Mouse (Mus musculus): ENCODE results near the gene Catsper2. TPM values are rescaled to one million over a fixed set of nuclear protein-coding genes. Genes with fewer than 3 reads are reported as not detected.

The Catsper2 gene
- polyA plus RNA-seq, 1 experiment, result 2.8 TPM

GRCm38 (mm10) chr2:121359461-121359860 is 54.1 kb downstream of the Catsper2 start:
- Histone ChIP-seq H3K4me3 (ENCODE audit: insufficient read depth, low read length) (no peak overlapping the region), H3K27ac (ENCODE audit: insufficient read depth, low read length) (no peak overlapping the region), H3K4me1 (ENCODE audit: control insufficient read depth, insufficient read depth, low read length) (no peaks in the 10 kb centered on the region)
- TF ChIP-seq POLR2A (IDR thresholded peaks at IDR 0.05; ENCODE audit: low read depth, low read length), result no peak
- TF ChIP-seq CTCF (IDR thresholded peaks at IDR 0.05; ENCODE audit: borderline replicate concordance, insufficient read depth, low read length), result no peak

- no peak overlapping the region for H3K27ac ChIP-seq (ENCODE audit: insufficient read depth, low read length)
- H3K4me3 ChIP-seq (ENCODE audit: insufficient read depth, low read length), result no peak overlapping the region
Observed at GRCm38 (mm10) chr2:121358381-121358780, 55.2 kb downstream of the Catsper2 start.

GRCm38 (mm10) chr2:121357961-121358360 is 55.6 kb downstream of the Catsper2 start:
- Histone ChIP-seq H3K27ac (ENCODE audit: insufficient read depth, low read length) (no peak overlapping the region), H3K4me1 (ENCODE audit: control insufficient read depth, insufficient read depth, low read length) (peaks cover 3% of the 10 kb centered on the region; the same call in 1 of the 2 replicates), H3K4me3 (ENCODE audit: insufficient read depth, low read length) (no peak overlapping the region)
- TF ChIP-seq CTCF (IDR thresholded peaks at IDR 0.05; ENCODE audit: borderline replicate concordance, insufficient read depth, low read length) (no peak), POLR2A (IDR thresholded peaks at IDR 0.05; ENCODE audit: low read depth, low read length) (no peak)

More at GRCm38 (mm10) chr2:121358381-121358780, 55.2 kb downstream of the Catsper2 start:
- H3K4me1 ChIP-seq (ENCODE audit: control insufficient read depth, insufficient read depth, low read length), result peaks cover 3% of the 10 kb centered on the region; the same call in 1 of the 2 replicates
- TF ChIP-seq CTCF (IDR thresholded peaks at IDR 0.05; ENCODE audit: borderline replicate concordance, insufficient read depth, low read length) (no peak), POLR2A (IDR thresholded peaks at IDR 0.05; ENCODE audit: low read depth, low read length) (no peak)

- no peak within 1 kb of the TSS for H3K4me3 ChIP-seq (ENCODE audit: insufficient read depth, low read length)
- H3K27ac ChIP-seq (ENCODE audit: insufficient read depth, low read length), result no peak within 1 kb of the TSS
- TF ChIP-seq POLR2A (IDR thresholded peaks at IDR 0.05; ENCODE audit: low read depth, low read length) (no peak), CTCF (IDR thresholded peaks at IDR 0.05; ENCODE audit: borderline replicate concordance, insufficient read depth, low read length) (no peak)
- H3K4me1 ChIP-seq (ENCODE audit: control insufficient read depth, insufficient read depth, low read length), result peaks cover 3% of the 10 kb centered on the region; the same call in 1 of the 2 replicates
Observed at GRCm38 (mm10) chr2:121357494-121357893, 56.1 kb downstream of the Catsper2 start, which contains the start of gene Ckmt1. Ckmt1 (plus strand) TSS chr2:121357714.

GRCm38 (mm10) chr2:121354820-121355592 is 58.6 kb downstream of the Catsper2 start, which contains the start of gene Ppip5k1:
Ppip5k1 (minus strand) TSS chr2:121355396.
- H3K4me3 ChIP-seq (ENCODE audit: insufficient read depth, low read length), result peak within 1 kb of the TSS; percentile 73
- TF ChIP-seq CTCF (IDR thresholded peaks at IDR 0.05; ENCODE audit: borderline replicate concordance, insufficient read depth, low read length) (peak; percentile 87), POLR2A (IDR thresholded peaks at IDR 0.05; ENCODE audit: low read depth, low read length) (peak; percentile 41; the same call in 1 of the 2 replicates)
- no peak within 1 kb of the TSS for H3K27ac ChIP-seq (ENCODE audit: insufficient read depth, low read length)
- peaks cover 3% of the 10 kb centered on the region; the same call in 1 of the 2 replicates for H3K4me1 ChIP-seq (ENCODE audit: control insufficient read depth, insufficient read depth, low read length)

- H3K27ac ChIP-seq (ENCODE audit: insufficient read depth, low read length), result no peak overlapping the region
- no peak for TF ChIP-seq CTCF (IDR thresholded peaks at IDR 0.05; ENCODE audit: borderline replicate concordance, insufficient read depth, low read length)
- no peak for TF ChIP-seq POLR2A (IDR thresholded peaks at IDR 0.05; ENCODE audit: low read depth, low read length)
- peak overlapping the region; percentile 73 for H3K4me3 ChIP-seq (ENCODE audit: insufficient read depth, low read length)
- peaks cover 3% of the 10 kb centered on the region; the same call in 1 of the 2 replicates for H3K4me1 ChIP-seq (ENCODE audit: control insufficient read depth, insufficient read depth, low read length)
Observed at GRCm38 (mm10) chr2:121354378-121354777, 59.2 kb downstream of the Catsper2 start.

GRCm38 (mm10) chr2:121353156-121353555 is 60.4 kb downstream of the Catsper2 start:
- Histone ChIP-seq H3K27ac (ENCODE audit: insufficient read depth, low read length) (no peak overlapping the region), H3K4me1 (ENCODE audit: control insufficient read depth, insufficient read depth, low read length) (peaks cover 3% of the 10 kb centered on the region; the same call in 1 of the 2 replicates), H3K4me3 (ENCODE audit: insufficient read depth, low read length) (no peak overlapping the region)
- TF ChIP-seq CTCF (IDR thresholded peaks at IDR 0.05; ENCODE audit: borderline replicate concordance, insufficient read depth, low read length), result no peak
- no peak for TF ChIP-seq POLR2A (IDR thresholded peaks at IDR 0.05; ENCODE audit: low read depth, low read length)

Other genes starting within 250 kb of the Catsper2 start
- gene Tubgcp4, start 243.1 kb downstream of the Catsper2 start, polyA plus RNA-seq (2011; ENCODE audit: insufficient read length, low read depth, missing spikeins), result 41.5 and 48.2 TPM in 2 replicates
- gene Zscan29, start 242.7 kb downstream of the Catsper2 start, polyA plus RNA-seq (2011; ENCODE audit: insufficient read length, low read depth, missing spikeins), result 10.3 and 10.8 TPM in 2 replicates
- gene Trp53bp1, start 142.4 kb downstream of the Catsper2 start, polyA plus RNA-seq (2011; ENCODE audit: insufficient read length, low read depth, missing spikeins), result 54.5 and 61.5 TPM in 2 replicates
- 61.1 and 75.0 TPM in 2 replicates for gene Map1a, start 124.2 kb downstream of the Catsper2 start, polyA plus RNA-seq (2011; ENCODE audit: insufficient read length, low read depth, missing spikeins)
- 8.4 and 9.0 TPM in 2 replicates for gene Ppip5k1, start 58.4 kb downstream of the Catsper2 start, polyA plus RNA-seq (2011; ENCODE audit: insufficient read length, low read depth, missing spikeins)
- not detected in 2 replicates for gene Ckmt1, start 56.1 kb downstream of the Catsper2 start, polyA plus RNA-seq (2011; ENCODE audit: insufficient read length, low read depth, missing spikeins)
- not detected in 2 replicates for gene Strc, start 26.6 kb downstream of the Catsper2 start, polyA plus RNA-seq (2011; ENCODE audit: insufficient read length, low read depth, missing spikeins)
- gene Pdia3, start within 50 bp of the Catsper2 start, polyA plus RNA-seq (2011; ENCODE audit: insufficient read length, low read depth, missing spikeins), result 1,111 and 1,129 TPM in 2 replicates
- not detected in 2 replicates for gene Ell3, start 30.5 kb upstream of the Catsper2 start, polyA plus RNA-seq (2011; ENCODE audit: insufficient read length, low read depth, missing spikeins)
- gene Serf2, start 35.4 kb upstream of the Catsper2 start, polyA plus RNA-seq (2011; ENCODE audit: insufficient read length, low read depth, missing spikeins), result 553 and 625 TPM in 2 replicates
- gene Hypk, start 39.5 kb upstream of the Catsper2 start, polyA plus RNA-seq (2011; ENCODE audit: insufficient read length, low read depth, missing spikeins), result 80.6 and 86.4 TPM in 2 replicates
- gene Serinc4, start 43.0 kb upstream of the Catsper2 start, polyA plus RNA-seq (2011; ENCODE audit: insufficient read length, low read depth, missing spikeins), result 0.63 TPM in 1 of 2 replicates, not detected in the other
- 24.7 and 28.7 TPM in 2 replicates for gene Mfap1b, start 60.3 kb upstream of the Catsper2 start, polyA plus RNA-seq (2011; ENCODE audit: insufficient read length, low read depth, missing spikeins)
- gene Mfap1a, start 92.9 kb upstream of the Catsper2 start, polyA plus RNA-seq (2011; ENCODE audit: insufficient read length, low read depth, missing spikeins), result 27.8 and 31.9 TPM in 2 replicates
- gene Wdr76, start 92.9 kb upstream of the Catsper2 start, polyA plus RNA-seq (2011; ENCODE audit: insufficient read length, low read depth, missing spikeins), result 6.6 and 8.6 TPM in 2 replicates